Mouse (Mus musculus): ENCODE data around the gene Setd1a.
"Not testable (repeated sequence)": the region's sequence is repeated elsewhere in the genome, so short reads cannot be mapped to it uniquely, and the experiment has no call there.

DNA sequence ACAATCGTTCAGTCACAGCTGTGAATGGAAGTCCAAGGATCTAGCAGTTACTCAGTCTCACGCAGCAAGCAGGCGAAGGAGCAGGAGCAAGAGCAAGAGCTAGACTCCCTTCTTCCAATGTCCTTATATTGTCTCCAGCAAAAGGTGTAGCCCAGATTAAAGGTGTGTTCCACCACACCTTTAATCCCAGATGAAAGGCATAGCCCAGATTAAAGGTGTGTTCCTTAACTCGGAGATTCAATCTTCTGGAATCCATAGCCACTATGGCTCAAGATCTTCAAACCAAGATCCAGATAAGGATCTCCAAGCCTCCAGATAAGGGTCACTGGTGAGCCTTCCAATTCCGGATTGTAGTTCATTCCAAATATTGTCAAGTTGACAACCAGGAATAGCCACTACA is 44.4 kb upstream of the Setd1a start, which contains the start of gene Ctf2:
- TF ChIP-seq POLR2A (IDR thresholded peaks at IDR 0.05; ENCODE audit: insufficient read depth, low read depth, low read length); CTCF (IDR thresholded peaks at IDR 0.05): not testable (repeated sequence)
